Mouse (Mus musculus): ENCODE measurements at regions not wholly inside any gene's neighbourhood (a gene's known extent, or its start where the extent isn't known, plus 50 kb on each side); places are given as distances from the start of the nearest gene placed in this dataset.

GRCm38 (mm10) chr9:83273361-83273975 is 127.0 kb upstream of the Hmgn3 start:
- no peak for DNase-seq

GRCm38 (mm10) chr9:83265736-83266135 is 119.3 kb upstream of the Hmgn3 start:
- no peak for DNase-seq

GRCm38 (mm10) chr9:83259511-83259910 is 113.0 kb upstream of the Hmgn3 start:
- no peak for DNase-seq

GRCm38 (mm10) chr9:83258986-83259385 is 112.5 kb upstream of the Hmgn3 start:
- DNase-seq, result no peak

GRCm38 (mm10) chr9:83258476-83258875 is 112.0 kb upstream of the Hmgn3 start:
- DNase-seq, result no peak

- no peak for DNase-seq
Observed at GRCm38 (mm10) chr9:83254356-83254755, 107.9 kb upstream of the Hmgn3 start.

- DNase-seq, result no peak
Observed at GRCm38 (mm10) chr9:83253789-83254188, 107.3 kb upstream of the Hmgn3 start.

- no peak for DNase-seq
Observed at GRCm38 (mm10) chr9:83251793-83252192, 105.3 kb upstream of the Hmgn3 start.

- no peak for DNase-seq
Observed at GRCm38 (mm10) chr9:83249871-83250270, 103.4 kb upstream of the Hmgn3 start.

GRCm38 (mm10) chr9:83248164-83248730 is 101.8 kb upstream of the Hmgn3 start:
- no peak for DNase-seq

- peak; percentile 70 for DNase-seq
Observed at GRCm38 (mm10) chr9:83247066-83247668, 100.7 kb upstream of the Hmgn3 start.

GRCm38 (mm10) chr9:83241119-83241518 is 94.6 kb upstream of the Hmgn3 start:
- DNase-seq, result no peak

GRCm38 (mm10) chr9:83239097-83239496 is 92.6 kb upstream of the Hmgn3 start:
- no peak for DNase-seq

- no peak for DNase-seq
Observed at GRCm38 (mm10) chr9:83221866-83222265, 75.4 kb upstream of the Hmgn3 start.

- no peak for DNase-seq
Observed at GRCm38 (mm10) chr9:83202583-83202982, 56.1 kb upstream of the Hmgn3 start.

- DNase-seq, result no peak
Observed at GRCm38 (mm10) chr9:83199771-83200170, 53.3 kb upstream of the Hmgn3 start.

GRCm38 (mm10) chr9:83199176-83199575 is 52.7 kb upstream of the Hmgn3 start:
- DNase-seq, result no peak

GRCm38 (mm10) chr9:83197013-83197412 is 50.5 kb upstream of the Hmgn3 start:
- no peak for DNase-seq

Data from gastrocnemius, postnatal 25 days (tissue).